Mouse (Mus musculus) kidney, postnatal 0 days (tissue): ENCODE results near the gene Grik4. TPM values are rescaled to one million over a fixed set of nuclear protein-coding genes. Genes with fewer than 3 reads are reported as not detected.
"Not testable (repeated sequence)": the region's sequence is repeated elsewhere in the genome, so short reads cannot be mapped to it uniquely, and the experiment has no call there.

Source experiments
- ATAC-seq: fragments of 200-750 bp; cut with Nextera tagmentation; replicated peaks from 2 replicates; pipeline ENCODE4 v1.8.0; 2017; ENCODE audit warnings: low read depth, moderate number of reproducible peaks, moderate TSS enrichment, moderate library complexity; ENCODE audit not compliant: low FRiP score
- DNase-seq: peaks from one replicate; pipeline ENCODE4 v3.0.0-alpha.2; 2016; ENCODE audit warnings: low spot score
- H3K27ac ChIP-seq: fragments of 300-500 bp; sonication (generic); 2 replicates; pipeline ENCODE4 v1.5.1; 2014; ENCODE audit warnings: mild to moderate bottlenecking
- H3K27me3 ChIP-seq: fragments of 300-500 bp; sonication (generic); 2 replicates; pipeline ENCODE4 v1.6.1; 2014; ENCODE audit warnings: low read length, mixed read lengths; ENCODE audit not compliant: insufficient read depth
- H3K36me3 ChIP-seq: fragments of 300-500 bp; sonication (generic); 2 replicates; pipeline ENCODE4 v1.6.1; 2014; ENCODE audit warnings: low read length, mixed read lengths; ENCODE audit not compliant: insufficient read depth
- H3K4me1 ChIP-seq: fragments of 300-500 bp; sonication (generic); replicated peaks from 2 replicates; pipeline ENCODE4 v1.6.1; 2014; ENCODE audit warnings: antibody characterized with exemption, low read length, mixed read lengths; ENCODE audit not compliant: insufficient read depth
- H3K4me2 ChIP-seq: fragments of 300-500 bp; sonication (generic); 2 replicates; pipeline ENCODE4 v1.6.1; 2014; ENCODE audit warnings: mild to moderate bottlenecking, low read length, moderate library complexity, mixed read lengths
- H3K4me3 ChIP-seq: fragments of 300-500 bp; sonication (generic); replicated peaks from 2 replicates; pipeline ENCODE4 v1.5.1; 2014; ENCODE audit warnings: low read depth, low read length
- H3K9ac ChIP-seq: fragments of 300-500 bp; sonication (generic); 2 replicates; pipeline ENCODE4 v1.6.1; 2014; ENCODE audit warnings: low read depth, low read length
- H3K9me3 ChIP-seq: fragments of 300-500 bp; sonication (generic); replicated peaks from 2 replicates; pipeline ENCODE4 v1.6.1; 2016; ENCODE audit warnings: low read length, inconsistent platforms, mixed read lengths
- CTCF ChIP-seq: IDR thresholded peaks from 2 replicates; pipeline ENCODE4 v1.5.1; 2016; ENCODE audit warnings: antibody characterized with exemption, low read depth, mild to moderate bottlenecking, moderate library complexity
- WGBS: fragments of 180-500 bp; shearing (Covaris S2); extraction: QIAGEN DNeasy Blood & Tissue Kit; methylation state at CpG from one replicate; pipeline ENCODE4 v1.1.7; 2014; 5-methylcytosine and 5-hydroxymethylcytosine counted together
- polyA plus RNA-seq: library from polyadenylated mRNA; unstranded; fragments of >200 nt; fragmentation: Nextera tagmentation; extraction: Ambion mirVana; gene quantifications from 2 replicates; pipeline ENCODE4 v1.2.1, GENCODE M21; 2015

The Grik4 gene
- polyA plus RNA-seq, 1 experiment from 2014 or later: 2.0 TPM

DNA sequence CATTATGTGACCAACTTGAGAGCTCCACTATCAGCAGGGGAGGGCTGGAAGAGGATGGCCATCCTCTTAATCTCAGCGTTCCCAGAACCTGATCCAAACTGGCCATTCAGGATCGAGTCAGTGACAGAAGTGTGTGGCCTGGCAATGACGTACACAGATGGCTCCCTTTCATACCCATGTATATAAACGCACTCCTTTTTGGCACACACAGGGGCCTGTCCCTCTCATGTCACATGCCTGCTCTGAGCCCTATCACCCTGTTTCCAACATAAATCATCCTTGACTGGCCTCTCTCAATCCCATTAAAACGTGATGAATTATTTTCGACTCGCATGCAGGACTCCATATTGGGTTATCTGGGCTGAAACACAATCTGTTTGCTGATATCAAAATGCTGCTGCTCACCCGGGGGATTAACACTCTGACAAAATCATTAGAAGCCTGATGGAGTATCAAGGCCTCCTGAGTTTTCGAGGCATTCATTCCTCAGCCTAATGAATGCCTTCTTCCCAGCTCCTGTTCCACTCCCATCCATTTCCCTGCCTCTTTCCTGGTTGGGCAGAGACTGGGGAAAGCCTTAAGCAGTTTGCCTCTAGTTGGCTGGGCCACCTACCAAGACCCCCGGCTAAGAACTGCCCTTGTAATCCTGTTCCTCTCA is 159.0 kb downstream of the Grik4 start:
- 47% methylated on average over 10 of the region's 10 CpGs for WGBS
- no peak for TF ChIP-seq CTCF
- no peak for ATAC-seq

DNA sequence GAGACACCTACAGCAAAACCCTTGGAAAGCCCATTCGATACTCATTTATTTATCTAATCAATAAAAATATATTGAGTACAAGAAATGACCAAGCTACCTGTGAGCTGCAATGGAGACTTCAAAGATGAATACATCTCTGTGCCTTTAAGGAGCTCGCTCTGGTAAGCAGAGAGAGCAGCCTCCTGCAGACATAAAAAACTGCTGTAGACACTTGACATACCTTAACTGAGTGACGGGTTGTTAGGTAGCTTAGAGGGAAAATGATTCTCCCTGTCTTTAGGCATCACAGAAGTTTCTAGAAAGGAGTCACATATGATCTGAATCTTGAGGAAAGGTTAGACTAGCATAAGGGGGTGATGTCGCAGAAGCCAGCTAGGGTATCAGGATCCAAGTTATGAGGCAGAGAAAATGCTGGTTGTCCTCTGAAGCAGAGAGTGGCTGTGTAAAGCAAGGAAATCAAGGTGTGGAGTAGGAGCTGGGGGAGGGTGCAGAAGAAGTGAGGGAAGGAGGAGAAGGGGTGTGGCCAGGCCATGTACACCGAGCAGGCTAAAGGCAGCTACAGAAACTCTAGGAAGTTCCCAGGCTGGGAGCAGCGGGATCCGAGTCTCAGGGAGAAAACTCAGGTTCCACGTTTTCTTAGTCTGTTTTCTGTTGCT is 160.9 kb downstream of the Grik4 start:
- no peaks in the 10 kb centered on the region for H3K27me3 ChIP-seq
- H3K36me3 ChIP-seq: no peaks in the 10 kb centered on the region
- 42% methylated on average over 8 of the region's 8 CpGs for WGBS
- no peak overlapping the region for H3K4me2 ChIP-seq
- no peak overlapping the region for H3K4me3 ChIP-seq
- no peak overlapping the region for H3K9ac ChIP-seq
- TF ChIP-seq CTCF: no peak
- H3K4me1 ChIP-seq: no peaks in the 10 kb centered on the region
- DNase-seq (no peak), ATAC-seq (no peak)
- H3K27ac ChIP-seq: no peak overlapping the region
- H3K9me3 ChIP-seq: no peaks in the 10 kb centered on the region

More for the DNA sequence above, 159.0 kb downstream of the Grik4 start:
- DNase-seq: no peak
- Histone ChIP-seq H3K27me3 (no peaks in the 10 kb centered on the region), H3K4me2 (no peak overlapping the region), H3K4me3 (no peak overlapping the region), H3K36me3 (no peaks in the 10 kb centered on the region), H3K4me1 (no peaks in the 10 kb centered on the region), H3K27ac (no peak overlapping the region), H3K9ac (no peak overlapping the region), H3K9me3 (no peaks in the 10 kb centered on the region)

GRCm38 (mm10) chr9:42778471-42779263 is 165.6 kb downstream of the Grik4 start:
- H3K27me3 ChIP-seq, H3K9me3 ChIP-seq, ATAC-seq, H3K4me2 ChIP-seq, DNase-seq, H3K4me1 ChIP-seq, H3K27ac ChIP-seq, H3K36me3 ChIP-seq, H3K4me3 ChIP-seq, H3K9ac ChIP-seq: not testable (repeated sequence)
- WGBS: 28% methylated on average over 21 of the region's 21 CpGs

DNA sequence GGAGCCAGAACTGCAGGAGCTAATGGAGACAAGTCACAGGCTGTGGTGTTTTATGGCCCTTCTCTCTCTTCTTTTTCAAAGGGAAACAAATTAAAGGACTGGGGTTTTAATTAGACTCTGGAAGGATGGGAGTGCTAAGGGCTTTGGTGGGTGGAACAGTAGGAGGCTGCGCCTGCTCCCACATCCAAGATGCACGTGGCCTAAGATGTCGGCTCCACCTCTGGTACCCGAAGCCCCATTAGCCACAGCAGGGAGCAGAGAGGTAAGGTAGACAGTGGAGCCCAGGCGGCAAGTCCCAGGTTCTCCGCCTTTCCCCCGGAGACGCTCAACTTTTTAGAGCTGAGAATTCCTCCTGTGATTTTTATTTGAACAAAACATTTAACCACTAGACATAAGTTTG is 166.4 kb downstream of the Grik4 start:
- WGBS: 48% methylated on average over 8 of the region's 8 CpGs
- ATAC-seq (no peak), DNase-seq (peak; percentile 41)
- Histone ChIP-seq H3K27ac (no peak overlapping the region), H3K36me3 (no peaks in the 10 kb centered on the region), H3K27me3 (no peaks in the 10 kb centered on the region), H3K9ac (no peak overlapping the region), H3K4me3 (no peak overlapping the region), H3K4me2 (no peak overlapping the region), H3K9me3 (no peaks in the 10 kb centered on the region), H3K4me1 (no peaks in the 10 kb centered on the region)
- TF ChIP-seq CTCF: no peak

DNA sequence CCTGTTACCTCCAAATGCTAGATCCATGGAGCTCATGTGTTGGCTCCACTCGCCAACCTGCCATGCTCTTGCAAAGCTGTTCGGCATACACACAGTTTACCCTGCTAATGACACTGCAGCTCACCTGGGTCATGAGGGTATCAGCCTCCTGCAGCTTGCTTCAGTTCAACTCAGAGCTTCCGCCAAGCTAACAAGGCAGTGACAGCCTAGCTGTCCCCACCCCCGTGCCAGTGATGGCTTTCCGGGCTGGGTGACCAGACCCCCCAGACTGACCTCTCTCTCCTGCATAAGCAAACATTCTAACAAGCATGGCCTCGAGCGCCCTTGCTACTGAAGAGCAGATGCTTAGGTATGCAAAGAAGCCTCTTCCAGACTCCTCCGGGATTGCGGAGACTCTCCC is 167.5 kb downstream of the Grik4 start:
- 60% methylated on average over 9 of the region's 9 CpGs for WGBS
- TF ChIP-seq CTCF: no peak
- no peak for DNase-seq
- no peak overlapping the region for H3K9ac ChIP-seq
- no peaks in the 10 kb centered on the region for H3K4me1 ChIP-seq
- no peaks in the 10 kb centered on the region for H3K36me3 ChIP-seq
- no peak for ATAC-seq
- no peaks in the 10 kb centered on the region for H3K9me3 ChIP-seq
- no peak overlapping the region for H3K4me2 ChIP-seq
- no peaks in the 10 kb centered on the region for H3K27me3 ChIP-seq
- H3K4me3 ChIP-seq: no peak overlapping the region
- no peak overlapping the region for H3K27ac ChIP-seq

DNA sequence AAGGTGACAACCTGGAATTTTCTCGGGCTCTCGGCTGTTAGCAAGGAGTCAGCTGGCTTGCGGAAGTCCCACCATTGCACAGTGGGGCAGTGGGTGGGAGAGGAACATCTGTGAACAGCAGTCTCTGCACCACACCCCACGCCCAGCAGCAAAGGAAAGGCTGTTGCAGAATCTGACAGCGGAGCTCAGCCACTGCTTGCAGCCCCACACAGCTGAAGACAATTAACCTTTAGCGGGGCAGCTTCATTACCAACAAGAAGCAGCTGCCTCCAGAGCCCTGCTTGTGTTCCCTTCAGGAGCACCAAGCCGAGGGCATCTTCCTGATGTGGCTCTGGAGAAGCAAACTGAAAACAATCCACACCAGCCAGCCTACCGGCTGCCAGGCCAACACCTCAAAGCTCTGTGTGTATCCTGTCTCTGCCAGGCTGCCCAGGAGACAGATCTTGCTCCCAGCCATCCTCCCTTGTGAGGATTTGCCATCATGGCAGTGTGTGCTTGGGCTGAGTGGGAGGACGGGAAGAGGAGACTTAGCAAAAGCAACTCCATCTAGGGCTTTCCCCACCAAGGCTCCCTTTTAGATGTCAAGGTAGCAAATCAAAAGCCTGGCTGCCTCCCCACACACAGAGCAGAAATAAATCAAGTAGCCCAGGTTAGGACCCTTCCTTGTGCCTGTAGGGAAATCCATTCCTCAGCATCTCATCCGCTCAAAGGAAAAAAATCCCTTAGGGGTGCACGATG is 179.3 kb downstream of the Grik4 start:
- Histone ChIP-seq H3K4me3 (no peak overlapping the region), H3K27me3 (no peaks in the 10 kb centered on the region), H3K36me3 (no peaks in the 10 kb centered on the region), H3K4me2 (no peak overlapping the region), H3K9ac (no peak overlapping the region), H3K4me1 (0 out of 2 replicates have a peak, but pooled peaks cover 5% of the 10 kb centered on the region), H3K9me3 (no peaks in the 10 kb centered on the region), H3K27ac (peak overlapping the region; percentile 27; the same call in 1 of the 2 replicates)
- no peak for TF ChIP-seq CTCF
- DNase-seq (peak; percentile 79), ATAC-seq (peak; percentile 62; the same call in 1 of the 2 replicates)
- WGBS: 22% methylated on average over 11 of the region's 11 CpGs
